Mouse (Mus musculus): ENCODE measurements around the gene Creb3l4.
A peak's percentile ranks its signal among the peaks of the same experiment; 100 is the strongest.

Gene Creb3l4

DNA sequence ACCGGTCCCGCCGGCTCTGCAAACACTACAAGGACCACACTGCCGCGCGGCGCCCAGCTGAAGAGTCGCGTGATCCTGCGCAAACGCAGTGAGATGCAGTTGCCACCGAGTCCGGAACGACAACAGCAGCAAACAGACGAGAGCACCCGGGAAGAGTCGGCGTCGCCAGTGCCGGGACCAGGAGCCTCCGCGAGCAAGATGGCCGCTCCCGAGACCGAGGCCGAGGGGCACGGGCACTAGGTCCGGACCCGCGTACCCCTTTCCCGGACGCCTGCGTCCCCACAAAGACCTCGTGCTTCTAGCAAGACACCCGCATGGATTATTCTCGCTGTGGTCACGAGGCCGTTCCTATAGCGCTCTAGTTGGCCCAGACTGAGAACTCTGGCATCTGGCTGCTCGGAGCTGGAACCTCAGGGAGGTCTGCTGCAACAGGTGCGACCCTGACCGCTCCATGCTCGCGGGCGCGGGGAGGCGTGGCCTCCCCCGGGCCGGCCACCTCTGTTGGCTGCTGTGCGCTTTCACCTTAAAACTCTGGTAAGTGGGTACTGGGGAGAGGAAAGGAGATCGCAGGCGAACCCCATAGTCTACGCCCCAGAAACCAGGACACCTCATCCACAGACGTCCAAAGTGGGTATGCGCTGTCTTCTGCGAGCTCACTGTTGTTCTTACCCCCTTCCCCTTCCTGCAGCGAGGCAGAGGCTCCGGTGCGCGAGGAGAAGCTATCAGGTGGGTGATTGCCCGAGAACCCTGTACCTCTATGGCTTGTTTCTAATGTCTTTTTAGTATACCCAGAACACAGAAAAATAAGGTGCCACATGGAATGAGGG lies 11.6 kb downstream of the Creb3l4 start, which contains the start of gene Jtb:
Jtb (plus strand) TSS at position 91 of the 827 bp plus-strand sequence.
- peak; percentile 91 for DNase-seq (ENCODE audit: low spot score)

- DNase-seq (ENCODE audit: low spot score) = no peak
Observed at GRCm38 (mm10) chr3:90231075-90231474, 12.2 kb downstream of the Creb3l4 start.

DNA sequence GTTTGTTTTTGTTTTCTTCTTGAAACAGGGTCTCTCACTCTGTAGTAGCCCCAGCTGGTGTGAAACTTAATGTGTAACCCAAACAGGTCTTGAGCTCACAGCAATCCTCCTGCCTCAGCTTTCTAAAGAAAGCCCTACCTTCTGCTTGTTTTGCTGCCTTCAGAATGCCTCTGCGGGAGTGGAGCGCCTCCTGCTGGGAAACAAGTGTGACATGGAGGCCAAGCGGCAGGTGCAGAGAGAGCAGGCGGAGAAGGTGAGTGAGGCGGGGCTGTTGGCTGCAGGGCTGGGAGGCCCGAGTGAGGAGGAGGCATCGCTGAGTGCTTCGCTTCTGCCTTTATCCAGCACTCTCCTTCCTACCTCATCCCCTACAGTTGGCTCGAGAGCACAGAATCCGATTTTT lies 19.0 kb downstream of the Creb3l4 start:
- DNase-seq (ENCODE audit: low spot score) = no peak

GRCm38 (mm10) chr3:90222941-90223340 lies 20.4 kb downstream of the Creb3l4 start:
- no peak for DNase-seq (ENCODE audit: low spot score)

GRCm38 (mm10) chr3:90222455-90222854 lies 20.9 kb downstream of the Creb3l4 start:
- no peak for DNase-seq (ENCODE audit: low spot score)

- no peak for DNase-seq (ENCODE audit: low spot score)
Observed at GRCm38 (mm10) chr3:90221123-90221522, 22.2 kb downstream of the Creb3l4 start.

- peak; percentile 85 for DNase-seq (ENCODE audit: low spot score)
Observed at GRCm38 (mm10) chr3:90220531-90220951, 22.8 kb downstream of the Creb3l4 start.

- DNase-seq (ENCODE audit: low spot score) = peak; percentile 54
Observed at GRCm38 (mm10) chr3:90220088-90220487, 23.2 kb downstream of the Creb3l4 start.

- no peak for DNase-seq (ENCODE audit: low spot score)
Observed at GRCm38 (mm10) chr3:90215825-90216380, 27.4 kb downstream of the Creb3l4 start.

DNA sequence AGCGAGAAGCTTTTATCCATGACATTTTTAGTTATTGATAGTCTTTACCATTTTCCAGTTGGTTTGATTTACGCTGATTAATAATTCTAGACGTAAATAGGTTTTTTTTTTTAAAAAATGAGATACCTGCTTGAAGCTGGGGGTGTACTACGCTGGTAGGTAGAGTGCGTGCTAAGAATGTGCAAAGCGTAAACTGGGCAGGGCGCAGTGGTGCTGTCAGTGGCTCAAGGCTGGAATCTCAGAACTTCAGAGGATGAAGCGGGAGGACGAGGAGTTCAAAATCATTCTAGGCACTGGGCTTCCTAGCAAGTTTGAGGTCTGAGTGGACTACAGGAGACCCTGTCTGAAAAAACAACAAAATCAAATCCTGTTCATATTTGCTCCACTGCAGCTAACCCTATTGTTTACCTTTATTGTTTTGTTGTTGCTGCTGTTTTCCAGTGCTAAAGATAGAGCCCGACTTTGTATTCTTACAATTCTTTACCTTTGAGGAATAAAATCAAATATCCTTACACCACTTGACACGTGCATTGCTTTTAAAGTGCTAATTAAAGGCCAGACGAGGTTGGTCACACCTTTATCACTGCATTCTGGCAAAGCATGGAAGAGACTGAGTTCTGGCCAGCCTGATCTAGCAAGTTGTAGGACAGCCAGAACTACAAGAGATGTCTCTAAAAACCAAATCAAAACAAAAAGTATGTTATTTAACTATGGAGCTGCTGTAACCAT lies 29.2 kb downstream of the Creb3l4 start:
- DNase-seq (ENCODE audit: low spot score) = no peak

DNA sequence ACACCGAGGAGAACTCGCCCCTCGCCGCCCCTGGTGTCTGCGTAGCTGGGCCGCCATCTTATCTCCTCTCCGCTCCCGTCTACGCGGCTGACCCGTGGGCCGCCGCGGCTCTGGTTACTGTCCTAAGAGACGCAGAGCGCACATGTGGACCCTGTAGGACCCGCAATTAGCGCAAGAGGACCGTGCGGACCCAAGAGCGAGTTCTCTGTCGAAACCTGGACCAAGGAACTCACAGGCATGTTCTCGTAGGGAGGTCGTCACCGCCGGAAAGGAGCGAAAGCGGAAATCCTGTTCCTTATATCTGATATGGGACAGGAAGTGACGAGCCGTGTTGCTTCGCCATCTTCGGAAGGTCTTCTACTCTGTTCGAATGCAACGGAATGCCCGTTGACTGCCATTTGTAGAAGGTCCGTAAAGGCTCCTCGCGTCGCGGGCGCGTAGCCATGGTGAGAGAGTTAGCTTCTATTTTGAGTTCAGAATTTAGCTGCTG lies 29.9 kb downstream of the Creb3l4 start, which contains the start of the genes Rps27 and Rab13:
Rps27 (minus strand) TSS at position 275 of the 490 bp plus-strand sequence.
Rab13 (plus strand) TSS at position 319 of the 490 bp plus-strand sequence.
- DNase-seq (ENCODE audit: low spot score) = peak; percentile 81

DNA sequence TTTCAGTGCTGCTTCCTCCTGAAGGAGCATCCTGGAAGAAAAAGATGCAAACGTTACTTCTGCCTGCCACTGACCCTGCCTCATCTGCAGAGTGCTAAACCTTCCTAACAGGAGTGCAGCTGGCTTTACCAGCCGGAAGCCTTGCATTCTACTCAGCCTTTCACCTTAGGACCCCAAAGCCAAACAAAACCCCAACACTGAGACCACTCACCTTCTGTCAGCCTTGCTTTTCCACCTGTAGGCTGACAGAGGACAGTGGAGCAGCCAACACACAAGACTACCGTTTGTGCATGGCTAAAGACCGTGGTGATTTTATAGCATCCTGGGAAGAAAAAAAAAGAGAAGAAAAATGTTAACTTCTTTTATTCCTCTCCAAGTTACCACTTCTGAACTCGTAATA lies 30.6 kb downstream of the Creb3l4 start:
- DNase-seq (ENCODE audit: low spot score) = no peak

- no peak for DNase-seq (ENCODE audit: low spot score)
Observed at GRCm38 (mm10) chr3:90211475-90212398, 31.6 kb downstream of the Creb3l4 start.

DNA sequence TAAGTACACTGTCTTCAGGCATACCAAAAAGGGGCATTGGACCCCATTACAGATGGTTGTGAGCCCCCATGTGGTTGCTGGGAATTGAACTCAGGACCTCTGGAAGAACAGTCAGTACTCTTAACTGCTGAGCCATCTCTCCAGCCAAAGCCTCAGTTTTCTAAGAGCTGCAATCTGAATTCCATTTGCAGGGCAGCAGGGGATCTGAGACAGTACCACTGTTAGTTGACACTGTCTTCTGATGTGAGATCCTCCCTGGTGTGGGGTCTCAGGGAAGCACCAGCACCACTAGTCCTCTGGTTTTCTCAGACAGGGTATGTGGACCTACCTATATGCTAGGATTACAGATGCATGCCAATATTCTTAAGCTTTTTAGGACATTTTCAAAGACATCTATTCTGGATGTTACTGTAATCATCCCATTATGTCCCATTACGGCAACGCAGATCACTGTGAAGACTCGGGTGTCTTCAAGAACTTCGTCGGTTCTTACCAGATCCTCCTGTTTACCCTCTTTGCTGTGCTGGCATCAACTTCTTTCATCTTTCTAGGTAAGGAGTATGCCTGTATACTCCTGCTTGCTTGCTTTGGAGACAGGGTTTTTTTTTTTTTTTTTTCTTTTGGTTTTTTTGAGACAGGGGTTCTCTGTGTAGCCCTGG lies 33.3 kb downstream of the Creb3l4 start:
- no peak for DNase-seq (ENCODE audit: low spot score)

GRCm38 (mm10) chr3:90208662-90209061 lies 34.6 kb downstream of the Creb3l4 start:
- DNase-seq (ENCODE audit: low spot score) = no peak

GRCm38 (mm10) chr3:90204582-90204981 lies 38.7 kb downstream of the Creb3l4 start:
- no peak for DNase-seq (ENCODE audit: low spot score)

GRCm38 (mm10) chr3:90203619-90204018 lies 39.7 kb downstream of the Creb3l4 start:
- DNase-seq (ENCODE audit: low spot score) = no peak

DNA sequence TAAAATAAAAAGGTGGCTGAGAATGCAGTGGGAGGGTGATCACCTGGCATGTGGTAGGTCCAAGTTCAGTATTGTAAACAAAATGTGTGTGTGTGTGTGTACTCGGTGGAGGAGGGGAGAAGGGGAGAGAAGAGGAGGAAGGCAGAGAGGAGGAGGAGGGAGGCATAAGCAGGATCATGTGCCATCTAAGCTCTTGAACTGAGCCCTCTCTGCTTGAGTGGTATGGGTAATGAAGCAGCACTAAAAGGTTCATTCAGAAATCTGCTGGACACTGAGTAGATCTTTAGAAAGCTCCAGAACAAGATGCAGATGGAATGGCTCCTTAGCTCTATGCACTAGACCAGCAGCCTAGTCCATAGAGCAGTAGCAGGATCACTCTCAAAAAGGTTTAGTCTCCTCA lies 40.4 kb downstream of the Creb3l4 start:
- no peak for DNase-seq (ENCODE audit: low spot score)

- DNase-seq (ENCODE audit: low spot score) = no peak
Observed at GRCm38 (mm10) chr3:90197548-90197947, 45.8 kb downstream of the Creb3l4 start.

GRCm38 (mm10) chr3:90195644-90196043 lies 47.7 kb downstream of the Creb3l4 start:
- no peak for DNase-seq (ENCODE audit: low spot score)

GRCm38 (mm10) chr3:90194759-90195158 lies 48.6 kb downstream of the Creb3l4 start:
- DNase-seq (ENCODE audit: low spot score) = no peak

Data from testis, postnatal 10 days (tissue).